Mouse (Mus musculus) heart, postnatal 25 days (tissue): ENCODE data around the gene Npb. TPM values are rescaled to one million over a fixed set of nuclear protein-coding genes. Genes with fewer than 3 reads are reported as not detected.

Experiments
- DNase-seq: peaks from one replicate; pipeline ENCODE4 v3.0.0; 2022; ENCODE audit warnings: low spot score
- intact Hi-C: fragments of 180-260 bp; cut with DNase I; formaldehyde crosslinking; loops from one replicate; pipeline ENCODE4 v1.15.1; 2025
- microRNA-seq: library from miRNA; unstranded; fragments of <30 nt; microRNA quantifications from one replicate; pipeline ENCODE4 v1.2.0, GENCODE M21; 2022
- total RNA-seq, 2 experiments: library from RNA; stranded (reverse); gene quantifications; 2 replicates each; pipeline ENCODE4 v1.2.3; 2021

Gene Npb
- total RNA-seq, 2 experiments from 2014 or later: not detected

- intact Hi-C loops: loop anchor here (5.0 kb wide), 1 partner anchor 123 kb away; no protein-coding TSS in a partner anchor
- no peak for DNase-seq
Observed at GRCm38 (mm10) chr11:120654741-120655140, 46.5 kb downstream of the Npb start.

DNA sequence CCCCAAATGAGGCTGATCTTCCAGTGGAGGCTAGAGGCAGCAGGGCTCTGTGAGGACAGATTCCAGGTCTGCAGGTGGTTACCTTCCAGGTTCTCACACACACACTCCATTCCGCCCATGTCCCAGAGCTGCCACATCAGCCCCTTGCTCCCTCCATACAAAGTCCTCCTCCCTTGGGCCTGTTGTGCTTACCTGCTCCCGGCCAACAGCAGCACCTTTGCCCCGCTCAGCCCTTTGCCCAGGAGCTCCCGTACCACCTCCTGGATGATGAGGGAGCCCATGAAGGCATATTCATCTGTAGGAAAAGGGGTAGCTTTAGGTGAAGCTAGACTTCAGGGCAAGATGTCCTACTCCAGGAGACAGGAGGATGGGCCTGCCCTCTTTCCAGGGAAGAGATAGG lies 49.0 kb downstream of the Npb start:
- intact Hi-C loops: loop anchor here (5.0 kb wide), 1 partner anchor 120 kb away; no protein-coding TSS in a partner anchor

More for the DNA sequence above, 49.0 kb downstream of the Npb start:
- DNase-seq: no peak

Small RNA genes within 50 kb of the gene (microRNA-seq; reads per million reads assigned to microRNA genes)
- gene Mir6936: not detected

Other genes starting within 250 kb of the Npb start
- not detected for gene Fscn2, start 246.9 kb upstream of the Npb start, total RNA-seq
- gene Faap100, start 229.7 kb upstream of the Npb start, total RNA-seq: 10 to 100 TPM; 15.2 to 15.3 TPM
- 10 to 100 TPM; 53.0 to 59.3 TPM for gene Nploc4, start 170.8 kb upstream of the Npb start, total RNA-seq
- 1 to 10 TPM; 1.4 to 1.6 TPM for gene Tspan10, start 165.8 kb upstream of the Npb start, total RNA-seq
- gene Pde6g, start 155.0 kb upstream of the Npb start, total RNA-seq: under 1 TPM; 0.47 to 0.84 TPM
- 10 to 100 TPM; 53.7 to 56.4 TPM for gene Oxld1, start 150.4 kb upstream of the Npb start, total RNA-seq
- 1 to 10 TPM; 7.9 to 8.9 TPM for gene Ccdc137, start 150.4 kb upstream of the Npb start, total RNA-seq
- gene Arl16, start 140.9 kb upstream of the Npb start, total RNA-seq: 10 to 100 TPM; 10.5 to 10.6 TPM
- gene Mrpl12, start 123.9 kb upstream of the Npb start, total RNA-seq: 100 to 1,000 TPM; 253 to 263 TPM
- gene Slc25a10, start 116.6 kb upstream of the Npb start, total RNA-seq: 10 to 100 TPM; 13.1 to 14.8 TPM
- 1 to 10 TPM; 1.3 to 1.5 TPM for gene Gcgr, start 77.8 kb upstream of the Npb start, total RNA-seq
- gene Mcrip1, start 58.8 kb upstream of the Npb start, total RNA-seq: 10 to 100 TPM; 44.1 to 46.9 TPM
- gene Ppp1r27, start 57.3 kb upstream of the Npb start, total RNA-seq: not detected
- gene P4hb, start 35.2 kb upstream of the Npb start, total RNA-seq: 100 to 1,000 TPM; 228 to 255 TPM
- gene Arhgdia, start 26.9 kb upstream of the Npb start, total RNA-seq: 100 to 1,000 TPM; 142 to 158 TPM
- 10 to 100 TPM; 49.3 to 52.6 TPM for gene Alyref, start 10.1 kb upstream of the Npb start, total RNA-seq
- gene Anapc11, start 10.1 kb upstream of the Npb start, total RNA-seq: 10 to 100 TPM; 82.6 to 90.3 TPM
- 10 to 100 TPM; 54.2 to 59.3 TPM for gene Pcyt2, start 9.5 kb downstream of the Npb start, total RNA-seq
- gene Sirt7, start 16.8 kb downstream of the Npb start, total RNA-seq: 1 to 10 TPM; 7.7 to 8.3 TPM
- gene Mafg, start 25.1 kb downstream of the Npb start, total RNA-seq: 10 to 100 TPM; 38.7 to 42.1 TPM
- gene Pycr1, start 35.3 kb downstream of the Npb start, total RNA-seq: 1 to 10 TPM; 1.6 to 2.3 TPM
- gene Myadml2, start 39.7 kb downstream of the Npb start, total RNA-seq: 10 to 100 TPM; 78.3 to 78.8 TPM
- under 1 TPM in 1 of 2 experiments, not detected in 1; 0.20 TPM for gene Notum, start 52.7 kb downstream of the Npb start, total RNA-seq
- gene Aspscr1, start 64.5 kb downstream of the Npb start, total RNA-seq: 10 to 100 TPM; 33.0 to 33.9 TPM
- gene Cenpx, start 105.3 kb downstream of the Npb start, total RNA-seq: 10 to 100 TPM; 31.2 to 35.7 TPM
- 1 to 10 TPM; 5.6 to 6.2 TPM for gene Lrrc45, start 105.4 kb downstream of the Npb start, total RNA-seq
- gene Rac3, start 113.0 kb downstream of the Npb start, total RNA-seq: 1 to 10 TPM; 1.2 to 1.8 TPM
- 1 to 10 TPM; 6.8 to 7.5 TPM for gene Dcxr, start 118.8 kb downstream of the Npb start, total RNA-seq
- gene Cbr2, start 123.6 kb downstream of the Npb start, total RNA-seq: 10 to 100 TPM; 16.7 to 22.1 TPM
- 10 to 100 TPM; 21.2 to 40.2 TPM for gene Hmga1b, start 154.3 kb downstream of the Npb start, total RNA-seq
- 10 to 100 TPM; 12.3 to 13.9 TPM for gene Rfng, start 175.7 kb downstream of the Npb start, total RNA-seq
- 10 to 100 TPM; 52.2 to 57.0 TPM for gene Gps1, start 175.8 kb downstream of the Npb start, total RNA-seq
- gene Dus1l, start 187.9 kb downstream of the Npb start, total RNA-seq: 10 to 100 TPM; 26.8 to 27.8 TPM
- gene Fasn, start 216.1 kb downstream of the Npb start, total RNA-seq: 10 to 100 TPM; 29.8 to 52.8 TPM